Mouse (Mus musculus) frontal cortex, postnatal 10 days (tissue): ENCODE data around the gene Abcd3.
"Not testable (repeated sequence)": the region's sequence is repeated elsewhere in the genome, so short reads cannot be mapped to it uniquely, and the experiment has no call there.

Experiments used
- DNase-seq, 2 experiments: peaks; one replicate each; pipeline ENCODE4 v3.0.0; 2022; ENCODE audit warnings: low spot score in 2 of 2, mixed read lengths in 1 of 2

Abcd3 gene

GRCm38 (mm10) chr3:121818736-121819396 lies 3.8 kb upstream of the Abcd3 start:
- no peak for DNase-seq

- DNase-seq, result no peak
Observed at GRCm38 (mm10) chr3:121815549-121816235, 590 bp upstream of the Abcd3 start.

- no peak for DNase-seq
Observed at GRCm38 (mm10) chr3:121814413-121814864, 663 bp downstream of the Abcd3 start.

GRCm38 (mm10) chr3:121813834-121814233 lies 1.3 kb downstream of the Abcd3 start:
- no peak for DNase-seq

- no peak for DNase-seq
Observed at GRCm38 (mm10) chr3:121808246-121808645, 6.9 kb downstream of the Abcd3 start.

GRCm38 (mm10) chr3:121794214-121794613 lies 20.9 kb downstream of the Abcd3 start:
- DNase-seq, result no peak

GRCm38 (mm10) chr3:121792246-121792645 lies 22.9 kb downstream of the Abcd3 start:
- DNase-seq, result no peak

GRCm38 (mm10) chr3:121790442-121790841 lies 24.7 kb downstream of the Abcd3 start:
- no peak for DNase-seq

GRCm38 (mm10) chr3:121789790-121790189 lies 25.3 kb downstream of the Abcd3 start:
- no peak for DNase-seq

GRCm38 (mm10) chr3:121783020-121783419 lies 32.1 kb downstream of the Abcd3 start:
- no peak for DNase-seq

- peak; percentile 64 to 72 for DNase-seq
Observed at GRCm38 (mm10) chr3:121777943-121778342, 37.2 kb downstream of the Abcd3 start.

- DNase-seq, result not testable (repeated sequence)
Observed at GRCm38 (mm10) chr3:121773336-121773735, 41.8 kb downstream of the Abcd3 start.

- DNase-seq, result no peak
Observed at GRCm38 (mm10) chr3:121768770-121769169, 46.3 kb downstream of the Abcd3 start.

GRCm38 (mm10) chr3:121766818-121767217 lies 48.3 kb downstream of the Abcd3 start:
- no peak for DNase-seq

GRCm38 (mm10) chr3:121766048-121766447 lies 49.1 kb downstream of the Abcd3 start:
- no peak for DNase-seq

- no peak for DNase-seq
Observed at GRCm38 (mm10) chr3:121762056-121762852, 52.8 kb downstream of the Abcd3 start.

- no peak for DNase-seq
Observed at GRCm38 (mm10) chr3:121758373-121758772, 56.7 kb downstream of the Abcd3 start.

GRCm38 (mm10) chr3:121755152-121755551 lies 60.0 kb downstream of the Abcd3 start:
- DNase-seq, result no peak

GRCm38 (mm10) chr3:121754319-121755090 lies 60.6 kb downstream of the Abcd3 start:
- not testable (repeated sequence) for DNase-seq

- not testable (repeated sequence) for DNase-seq
Observed at GRCm38 (mm10) chr3:121741186-121741848, 73.8 kb downstream of the Abcd3 start.
